Mouse (Mus musculus) cortical plate, adult 2 months (tissue): ENCODE measurements around the gene Mettl17. TPM values are rescaled to one million over a fixed set of nuclear protein-coding genes. Genes with fewer than 3 reads are reported as not detected.
A peak's percentile ranks its signal among the peaks of the same experiment; 100 is the strongest.

Experiments used
- H3K27ac ChIP-seq: fragments of 200-500 bp; 2 replicates; pipeline ENCODE4 v1.5.1; 2012; ENCODE audit warnings: low read length, control low read depth, inconsistent platforms; ENCODE audit not compliant: insufficient read depth
- H3K4me1 ChIP-seq: fragments of 200-500 bp; 2 replicates; pipeline ENCODE4 v1.6.1; 2011; ENCODE audit warnings: low read length; ENCODE audit not compliant: control insufficient read depth, insufficient read depth
- H3K4me3 ChIP-seq: fragments of 200-500 bp; 2 replicates; pipeline ENCODE4 v1.5.1; 2011; ENCODE audit warnings: mild to moderate bottlenecking, low read length, control low read depth; ENCODE audit not compliant: insufficient read depth
- CTCF ChIP-seq: fragments of 200-500 bp; IDR thresholded peaks from 2 replicates; pipeline ENCODE4 v1.5.1; 2011; ENCODE audit warnings: mild to moderate bottlenecking, control low read depth, low read length; ENCODE audit not compliant: insufficient read depth; ENCODE audit errors: extremely low read depth
- POLR2A ChIP-seq: fragments of 200-500 bp; IDR thresholded peaks from 2 replicates; pipeline ENCODE4 v1.6.1; 2011; ENCODE audit warnings: mild to moderate bottlenecking, low read length, control low read depth; ENCODE audit not compliant: insufficient read depth; ENCODE audit errors: extremely low read depth
- polyA plus RNA-seq: library from polyadenylated mRNA; depleted of rRNA; stranded (reverse); fragments of >200 nt; gene quantifications from 2 replicates; pipeline ENCODE4 v1.2.3, GENCODE M21; 2012

The Mettl17 gene
- polyA plus RNA-seq, 1 experiment = 41.4 TPM

- TF ChIP-seq CTCF (no peak), POLR2A (no peak)
- Histone ChIP-seq H3K4me1 (no peaks in the 10 kb centered on the region), H3K27ac (no peak overlapping the region), H3K4me3 (no peak overlapping the region)
These were observed 13.9 kb upstream of the Mettl17 start for GRCm38 (mm10) chr14:51870756-51871155.

GRCm38 (mm10) chr14:51871741-51872140, 12.9 kb upstream of the Mettl17 start:
- no peak overlapping the region for H3K27ac ChIP-seq
- H3K4me3 ChIP-seq = no peak overlapping the region
- TF ChIP-seq CTCF (no peak), POLR2A (no peak)
- H3K4me1 ChIP-seq = no peaks in the 10 kb centered on the region

- TF ChIP-seq POLR2A = no peak
- TF ChIP-seq CTCF = no peak
- no peak overlapping the region for H3K4me3 ChIP-seq
- H3K27ac ChIP-seq = no peak overlapping the region
- no peaks in the 10 kb centered on the region for H3K4me1 ChIP-seq
These were observed 7.1 kb upstream of the Mettl17 start for GRCm38 (mm10) chr14:51877517-51877916.

- Histone ChIP-seq H3K4me3 (peak overlapping the region; percentile 77; the same call in 1 of the 2 replicates), H3K27ac (no peak overlapping the region), H3K4me1 (no peaks in the 10 kb centered on the region)
- peak; percentile 28; the same call in 1 of the 2 replicates for TF ChIP-seq CTCF
- TF ChIP-seq POLR2A = no peak
These were observed 1.1 kb upstream of the Mettl17 start for GRCm38 (mm10) chr14:51883527-51884030.

GRCm38 (mm10) chr14:51884031-51884544, 554 bp upstream of the Mettl17 start:
- Histone ChIP-seq H3K4me1 (no peaks in the 10 kb centered on the region), H3K4me3 (peak overlapping the region; percentile 77; the same call in 1 of the 2 replicates), H3K27ac (no peak overlapping the region)
- TF ChIP-seq POLR2A = no peak
- TF ChIP-seq CTCF = no peak

- no peak overlapping the region for H3K27ac ChIP-seq
- no peaks in the 10 kb centered on the region for H3K4me1 ChIP-seq
- TF ChIP-seq CTCF = no peak
- no peak for TF ChIP-seq POLR2A
- peak overlapping the region; percentile 77; the same call in 1 of the 2 replicates for H3K4me3 ChIP-seq
These were observed 1.4 kb downstream of the Mettl17 start for GRCm38 (mm10) chr14:51886051-51886450.

GRCm38 (mm10) chr14:51889833-51890232, 5.2 kb downstream of the Mettl17 start:
- TF ChIP-seq POLR2A (no peak), CTCF (no peak)
- no peak overlapping the region for H3K4me3 ChIP-seq
- no peak overlapping the region for H3K27ac ChIP-seq
- H3K4me1 ChIP-seq = no peaks in the 10 kb centered on the region

- no peak for TF ChIP-seq CTCF
- no peak for TF ChIP-seq POLR2A
- no peak within 1 kb of the TSS for H3K4me3 ChIP-seq
- H3K4me1 ChIP-seq = no peaks in the 10 kb centered on the region
- H3K27ac ChIP-seq = no peak within 1 kb of the TSS
These were observed 7.7 kb downstream of the Mettl17 start, which contains the start of gene Slc39a2 for GRCm38 (mm10) chr14:51892191-51892939. Gene Slc39a2, plus strand, starts transcription at chr14:51892889.

GRCm38 (mm10) chr14:51893094-51893794, 8.6 kb downstream of the Mettl17 start:
- Histone ChIP-seq H3K27ac (no peak overlapping the region), H3K4me1 (no peaks in the 10 kb centered on the region), H3K4me3 (no peak overlapping the region)
- TF ChIP-seq POLR2A (no peak), CTCF (no peak)

- Histone ChIP-seq H3K4me1 (no peaks in the 10 kb centered on the region), H3K4me3 (no peak overlapping the region), H3K27ac (no peak overlapping the region)
- TF ChIP-seq CTCF (no peak), POLR2A (no peak)
These were observed 9.2 kb downstream of the Mettl17 start for GRCm38 (mm10) chr14:51893809-51894208.
